Mouse (Mus musculus): Measurements from ENCODE around the gene Phc2.

- TF ChIP-seq POLR2A (IDR thresholded peaks at IDR 0.05; ENCODE audit: insufficient read length, low read depth): no peak
- no peak for TF ChIP-seq SRF (IDR thresholded peaks at IDR 0.05; ENCODE audit: control insufficient read depth, insufficient read length, low read depth)
- TF ChIP-seq MAX (IDR thresholded peaks at IDR 0.05; ENCODE audit: low read depth): no peak
- TF ChIP-seq REST (IDR thresholded peaks at IDR 0.05; ENCODE audit: insufficient read depth, insufficient read length): no peak
- no peak for TF ChIP-seq E2F4 (IDR thresholded peaks at IDR 0.05; ENCODE audit: insufficient read depth)
- TF ChIP-seq MYOD1 (IDR thresholded peaks at IDR 0.05; ENCODE audit: control insufficient read depth in 1 of 3, insufficient read length in 2 of 3, low read depth in 2 of 3): no peak
- no peak for TF ChIP-seq POLR2AphosphoS2 (IDR thresholded peaks at IDR 0.05; ENCODE audit: insufficient read length, low read depth)
- no peak for TF ChIP-seq USF1 (IDR thresholded peaks at IDR 0.05; ENCODE audit: low read depth)
Observed at GRCm38 (mm10) chr4:128721061-128721648, 66.7 kb downstream of the Phc2 start.

Measured in myocyte (in vitro differentiated cells).